Mouse (Mus musculus) heart, embryonic 11.5 days (tissue): ENCODE measurements at regions not wholly inside any gene's neighbourhood (a gene's known extent, or its start where the extent isn't known, plus 50 kb on each side); places are given as distances from the start of the nearest gene placed in this dataset.

ENCODE experiments used
- ATAC-seq: fragments of 200-750 bp; cut with Nextera tagmentation; replicated peaks from 2 replicates; pipeline ENCODE4 v1.8.0; 2017; ENCODE audit warnings: moderate library complexity; ENCODE audit not compliant: insufficient number of reproducible peaks, low FRiP score, low TSS enrichment
- H3K27ac ChIP-seq: fragments of 300-500 bp; sonication (generic); 2 replicates; pipeline ENCODE4 v1.5.1; 2014; ENCODE audit warnings: mild to moderate bottlenecking, low read depth, low read length
- H3K27me3 ChIP-seq: fragments of 300-500 bp; sonication (generic); 2 replicates; pipeline ENCODE4 v1.6.1; 2014; ENCODE audit warnings: mild to moderate bottlenecking, low read length, mixed read lengths; ENCODE audit not compliant: control insufficient read depth, insufficient read depth
- H3K36me3 ChIP-seq: fragments of 300-500 bp; sonication (generic); 2 replicates; pipeline ENCODE4 v1.6.1; 2014; ENCODE audit warnings: mild to moderate bottlenecking, low read length, moderate library complexity, mixed read lengths; ENCODE audit not compliant: control insufficient read depth, insufficient read depth
- H3K4me1 ChIP-seq: fragments of 300-500 bp; sonication (generic); 2 replicates; pipeline ENCODE4 v1.6.1; 2014; ENCODE audit warnings: low read length; ENCODE audit not compliant: control insufficient read depth, insufficient read depth
- H3K4me2 ChIP-seq: fragments of 300-500 bp; sonication (generic); 2 replicates; pipeline ENCODE4 v1.6.1; 2014; ENCODE audit warnings: mild to moderate bottlenecking, moderate library complexity
- H3K4me3 ChIP-seq: fragments of 300-500 bp; sonication (generic); 2 replicates; pipeline ENCODE4 v1.5.1; 2014; ENCODE audit warnings: low read depth, low read length
- H3K9ac ChIP-seq: fragments of 300-500 bp; sonication (generic); 2 replicates; pipeline ENCODE4 v1.6.1; 2014; ENCODE audit warnings: mild to moderate bottlenecking, low read depth, low read length, moderate library complexity
- H3K9me3 ChIP-seq: fragments of 300-500 bp; sonication (generic); replicated peaks from 2 replicates; pipeline ENCODE4 v1.6.1; 2016; ENCODE audit warnings: low read length; ENCODE audit not compliant: control insufficient read depth
- WGBS: fragments of 180-500 bp; shearing (Covaris S2); extraction: QIAGEN DNeasy Blood & Tissue Kit; methylation state at CpG from one replicate; pipeline ENCODE4 v1.1.7; 2014; ENCODE audit not compliant: insufficient replicate concordance; 5-methylcytosine and 5-hydroxymethylcytosine counted together

DNA sequence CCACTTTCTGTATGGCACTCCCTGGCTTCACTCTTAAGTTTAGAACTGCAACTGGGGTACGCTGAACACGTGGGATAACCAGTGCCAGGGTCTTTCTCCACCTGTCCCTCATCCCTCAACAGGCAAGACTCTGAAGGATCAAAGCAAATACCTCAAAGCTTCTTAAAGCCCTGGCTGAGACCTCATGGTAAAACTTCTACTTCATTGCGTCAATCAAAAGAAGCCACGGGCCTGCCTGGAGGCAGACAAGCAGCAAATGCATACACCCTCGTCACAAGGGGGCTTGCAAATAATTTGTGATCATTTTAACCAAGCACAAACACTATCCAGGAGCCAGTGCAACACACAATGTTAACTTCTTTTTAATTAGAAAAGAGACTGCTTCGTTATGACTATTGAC is 387.0 kb upstream of the Slc7a11 start:
- ATAC-seq = no peak
- WGBS = 74% methylated on average over 6 of the region's 6 CpGs

GRCm38 (mm10) chr3:50830926-50831325 is 387.5 kb upstream of the Slc7a11 start:
- no peaks in the 10 kb centered on the region for H3K27me3 ChIP-seq
- no peak overlapping the region for H3K9ac ChIP-seq
- H3K27ac ChIP-seq = no peak overlapping the region
- no peaks in the 10 kb centered on the region for H3K36me3 ChIP-seq
- WGBS = 73% methylated on average over 9 of the region's 9 CpGs
- H3K4me1 ChIP-seq = no peaks in the 10 kb centered on the region
- no peak overlapping the region for H3K4me2 ChIP-seq
- H3K9me3 ChIP-seq = no peaks in the 10 kb centered on the region
- ATAC-seq = no peak
- H3K4me3 ChIP-seq = no peak overlapping the region

More for the DNA sequence above, 387.0 kb upstream of the Slc7a11 start:
- Histone ChIP-seq H3K27me3 (no peaks in the 10 kb centered on the region), H3K9ac (no peak overlapping the region), H3K4me1 (no peaks in the 10 kb centered on the region), H3K4me2 (no peak overlapping the region), H3K4me3 (no peak overlapping the region), H3K27ac (no peak overlapping the region), H3K9me3 (no peaks in the 10 kb centered on the region), H3K36me3 (no peaks in the 10 kb centered on the region)

DNA sequence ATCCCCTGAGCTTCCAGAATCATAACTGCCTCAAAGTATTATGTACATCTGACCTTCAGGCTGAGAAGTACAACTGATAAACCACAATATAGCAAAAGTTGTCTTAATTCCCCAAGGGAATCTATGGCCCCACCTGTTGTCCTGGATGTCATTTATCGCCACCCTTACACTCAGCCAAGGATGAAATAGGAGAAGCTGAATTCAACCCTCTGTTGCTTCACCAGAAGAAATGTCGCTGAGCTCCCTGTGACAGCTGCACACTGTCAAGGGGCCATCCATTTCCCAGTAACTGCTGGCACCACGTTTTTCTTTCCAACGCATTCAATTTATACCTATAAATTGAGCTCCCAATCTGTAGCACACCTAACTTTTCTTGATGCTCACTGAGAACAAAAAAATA is 382.0 kb upstream of the Noct start:
- Histone ChIP-seq H3K4me3 (no peak overlapping the region), H3K9ac (no peak overlapping the region), H3K9me3 (no peaks in the 10 kb centered on the region), H3K36me3 (no peaks in the 10 kb centered on the region), H3K4me2 (no peak overlapping the region), H3K27me3 (no peaks in the 10 kb centered on the region), H3K4me1 (peaks cover 8% of the 10 kb centered on the region), H3K27ac (no peak overlapping the region)
- no peak for ATAC-seq
- WGBS = 55% methylated on average over 4 of the region's 4 CpGs

DNA sequence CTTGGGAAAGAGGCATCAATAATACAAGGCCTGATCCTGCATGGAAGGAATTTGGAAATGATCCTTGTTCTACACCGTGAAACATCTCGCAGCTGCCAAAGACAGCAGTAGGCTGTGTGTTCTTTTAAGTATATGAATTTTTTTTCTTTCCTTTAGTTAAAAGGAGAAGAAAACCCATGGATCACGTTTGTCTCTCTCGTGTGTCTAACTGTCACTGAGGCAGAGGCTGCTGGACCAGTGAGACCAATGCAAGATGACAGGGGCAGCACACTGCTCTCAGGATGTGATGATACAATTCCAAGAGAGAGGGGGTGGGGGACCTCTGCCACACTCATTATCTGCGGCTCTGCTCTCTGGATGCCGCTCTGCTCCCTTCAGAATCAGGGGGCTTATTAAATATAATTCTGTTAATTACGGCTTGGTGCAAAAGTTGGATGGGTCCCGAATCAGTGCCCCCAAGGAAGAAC is 379.4 kb upstream of the Noct start:
- Histone ChIP-seq H3K9me3 (no peaks in the 10 kb centered on the region), H3K36me3 (no peaks in the 10 kb centered on the region)
- no peak for ATAC-seq

DNA sequence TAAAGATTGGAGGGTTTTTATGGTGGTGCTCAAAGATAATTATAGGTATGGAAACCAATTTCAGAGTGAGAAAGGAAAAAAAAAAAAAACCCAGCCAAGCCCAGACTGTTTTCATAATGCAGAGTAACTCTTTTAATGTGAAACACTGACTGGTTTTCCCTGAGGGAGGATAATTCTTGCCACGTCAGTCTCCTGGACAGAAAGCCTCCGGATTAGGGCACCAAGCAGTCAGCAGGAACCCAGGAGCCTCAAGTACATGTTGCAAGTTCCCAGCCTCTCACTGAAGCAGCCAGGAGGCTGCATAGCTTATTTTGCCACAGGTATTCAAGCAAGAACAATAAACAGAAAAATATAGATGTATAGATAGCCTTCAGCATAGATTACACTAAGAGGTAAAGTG is 378.9 kb upstream of the Noct start:
- Histone ChIP-seq H3K4me1 (peaks cover 8% of the 10 kb centered on the region), H3K9me3 (no peaks in the 10 kb centered on the region), H3K9ac (no peak overlapping the region), H3K27ac (no peak overlapping the region), H3K4me3 (no peak overlapping the region), H3K4me2 (no peak overlapping the region), H3K27me3 (no peaks in the 10 kb centered on the region), H3K36me3 (no peaks in the 10 kb centered on the region)
- ATAC-seq = no peak
- 62% methylated on average over 2 of the region's 2 CpGs for WGBS

More for the DNA sequence above, 379.4 kb upstream of the Noct start:
- Histone ChIP-seq H3K9ac (no peak overlapping the region), H3K4me1 (peaks cover 8% of the 10 kb centered on the region), H3K27ac (no peak overlapping the region), H3K4me3 (no peak overlapping the region), H3K27me3 (no peaks in the 10 kb centered on the region), H3K4me2 (no peak overlapping the region)
- WGBS = 70% methylated on average over 8 of the region's 8 CpGs

DNA sequence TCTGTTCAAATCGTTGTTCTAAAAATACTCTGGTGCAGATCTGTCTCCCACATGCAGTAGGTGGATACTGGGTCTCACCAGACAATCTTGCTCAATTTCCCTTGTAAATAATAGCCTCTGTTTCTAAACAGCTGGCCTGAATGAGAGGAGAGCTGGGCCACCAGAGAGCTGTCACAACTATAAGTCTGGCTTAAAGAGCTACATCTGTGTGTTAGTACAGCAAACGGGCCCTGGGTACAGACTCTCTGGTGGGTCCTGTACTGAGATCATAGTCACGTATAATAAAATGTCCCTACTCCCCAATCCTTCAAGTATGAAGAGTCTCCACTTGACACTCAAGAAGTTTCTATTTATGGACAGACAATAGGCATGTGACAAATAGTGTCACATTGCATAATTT is 375.7 kb upstream of the Noct start:
- Histone ChIP-seq H3K36me3 (no peaks in the 10 kb centered on the region), H3K9ac (no peak overlapping the region), H3K27ac (no peak overlapping the region), H3K4me2 (no peak overlapping the region), H3K27me3 (no peaks in the 10 kb centered on the region), H3K4me3 (no peak overlapping the region), H3K9me3 (no peaks in the 10 kb centered on the region), H3K4me1 (no peaks in the 10 kb centered on the region)
- 56% methylated on average over 3 of the region's 3 CpGs for WGBS
- ATAC-seq = no peak

- no peak overlapping the region for H3K4me2 ChIP-seq
- H3K4me1 ChIP-seq = no peaks in the 10 kb centered on the region
- H3K9me3 ChIP-seq = no peaks in the 10 kb centered on the region
- H3K9ac ChIP-seq = no peak overlapping the region
- no peak for ATAC-seq
- H3K27me3 ChIP-seq = no peaks in the 10 kb centered on the region
- H3K27ac ChIP-seq = no peak overlapping the region
- no peaks in the 10 kb centered on the region for H3K36me3 ChIP-seq
- 82% methylated on average over 5 of the region's 5 CpGs for WGBS
- H3K4me3 ChIP-seq = no peak overlapping the region
Measured at GRCm38 (mm10) chr3:50851083-50851637, 373.1 kb upstream of the Noct start.

DNA sequence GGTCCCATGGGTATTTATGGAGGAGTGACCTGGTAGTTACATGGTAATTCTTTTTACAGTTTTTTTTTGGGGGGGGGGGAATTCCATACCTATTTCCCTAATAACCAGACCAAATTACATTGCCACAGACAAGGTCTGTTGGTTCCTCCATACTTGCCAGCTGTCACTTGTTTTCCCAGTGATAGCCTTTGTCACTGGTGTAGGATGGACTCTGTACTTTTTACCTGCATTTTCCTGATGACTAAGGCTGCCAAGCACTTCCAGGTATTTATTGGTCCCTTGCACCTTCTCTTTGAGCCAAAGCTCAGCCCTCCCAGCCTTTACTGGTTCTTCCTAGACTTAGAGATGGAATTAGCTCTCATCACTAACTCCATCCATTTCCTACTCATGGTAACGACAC is 357.1 kb upstream of the Noct start:
- Histone ChIP-seq H3K4me1 (no peaks in the 10 kb centered on the region), H3K4me2 (no peak overlapping the region), H3K9me3 (no peaks in the 10 kb centered on the region), H3K4me3 (no peak overlapping the region), H3K9ac (no peak overlapping the region), H3K27me3 (no peaks in the 10 kb centered on the region), H3K36me3 (no peaks in the 10 kb centered on the region), H3K27ac (no peak overlapping the region)
- no peak for ATAC-seq
- 81% methylated on average over 1 of the region's 1 CpGs for WGBS

DNA sequence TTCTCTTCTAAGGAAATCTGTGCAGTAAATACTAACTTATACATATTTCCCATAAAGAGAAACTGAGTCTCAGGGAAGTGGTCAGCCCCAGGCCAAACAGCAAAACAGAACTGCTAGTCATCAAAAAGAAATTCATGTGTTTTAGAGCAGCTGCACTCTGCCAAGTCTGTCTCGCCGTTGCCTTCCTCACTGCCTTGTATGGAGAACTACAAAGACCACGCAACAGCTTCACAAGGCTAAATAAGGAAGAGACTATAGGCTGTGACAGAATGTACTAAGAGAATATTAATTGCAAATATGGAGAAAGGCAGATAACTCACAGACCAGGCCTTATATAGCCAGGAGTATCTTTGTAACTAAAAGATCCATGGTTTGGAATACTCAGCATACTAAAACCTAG is 355.0 kb upstream of the Noct start:
- no peaks in the 10 kb centered on the region for H3K9me3 ChIP-seq
- H3K27me3 ChIP-seq = no peaks in the 10 kb centered on the region
- no peak overlapping the region for H3K27ac ChIP-seq
- no peak overlapping the region for H3K4me2 ChIP-seq
- H3K9ac ChIP-seq = no peak overlapping the region
- no peak overlapping the region for H3K4me3 ChIP-seq
- no peaks in the 10 kb centered on the region for H3K36me3 ChIP-seq
- no peaks in the 10 kb centered on the region for H3K4me1 ChIP-seq
- no peak for ATAC-seq
- 92% methylated on average over 3 of the region's 3 CpGs for WGBS
